Mouse (Mus musculus): Measurements from ENCODE around the gene Snx1.

Snx1 gene

DNA sequence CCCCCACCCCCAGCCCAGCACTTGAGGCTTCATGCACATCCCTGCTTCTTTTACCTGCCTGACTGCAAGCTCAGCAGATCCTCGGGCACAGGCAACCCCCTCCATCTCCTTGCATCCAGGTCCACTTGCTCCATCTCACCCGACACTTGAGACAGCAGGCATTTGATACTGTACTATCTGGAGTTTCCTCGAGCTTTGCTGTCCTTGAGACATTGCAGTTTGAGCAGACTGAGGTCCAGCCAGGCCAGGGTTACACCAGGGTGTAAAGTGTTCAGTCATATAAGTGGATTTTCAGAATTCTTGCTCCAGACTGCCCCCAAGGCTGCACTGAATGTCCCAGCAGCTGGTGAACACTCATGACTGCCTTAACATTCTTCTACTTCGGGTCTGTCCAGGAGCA is 84.1 kb downstream of the Snx1 start:
- DNase-seq = no peak

DNA sequence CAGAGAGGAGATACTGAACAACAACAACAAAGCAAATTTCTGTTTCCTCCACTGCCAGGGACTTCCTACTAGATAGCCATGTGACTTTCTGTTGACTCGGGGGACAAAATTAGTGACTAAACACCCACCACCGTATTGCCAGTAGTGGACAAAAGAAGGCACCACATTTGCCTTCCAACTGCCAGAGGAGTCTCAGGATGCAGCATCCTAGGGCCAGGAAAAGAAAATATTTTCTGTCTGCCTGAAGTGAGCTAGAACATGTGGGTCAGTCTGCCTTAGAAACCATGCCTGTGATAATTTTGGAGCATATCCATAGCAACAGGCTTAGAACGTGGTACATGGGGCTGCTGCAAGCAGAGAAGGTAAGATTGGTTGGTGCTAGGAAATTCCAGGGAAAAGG is 85.6 kb downstream of the Snx1 start:
- DNase-seq = no peak

DNA sequence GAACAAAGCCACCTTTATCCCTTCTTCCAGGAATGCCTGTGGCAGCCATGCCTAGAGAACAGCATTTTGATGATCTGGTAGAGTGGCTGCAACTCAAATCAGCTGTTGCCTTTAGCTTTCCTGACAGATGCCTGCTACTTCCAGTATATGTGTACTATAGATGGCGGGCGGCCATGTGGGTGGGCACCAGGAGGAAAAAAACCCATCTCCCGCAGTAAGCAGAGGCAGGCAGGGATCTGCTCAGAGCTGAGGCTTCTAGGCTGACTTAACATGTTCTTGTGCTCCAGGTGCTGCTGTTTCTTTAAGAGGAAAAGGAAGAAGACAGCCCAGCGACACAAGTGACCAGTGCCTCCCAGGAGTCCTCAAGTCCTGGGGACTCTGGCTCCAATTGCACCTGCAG is 87.1 kb downstream of the Snx1 start:
- DNase-seq = no peak

DNA sequence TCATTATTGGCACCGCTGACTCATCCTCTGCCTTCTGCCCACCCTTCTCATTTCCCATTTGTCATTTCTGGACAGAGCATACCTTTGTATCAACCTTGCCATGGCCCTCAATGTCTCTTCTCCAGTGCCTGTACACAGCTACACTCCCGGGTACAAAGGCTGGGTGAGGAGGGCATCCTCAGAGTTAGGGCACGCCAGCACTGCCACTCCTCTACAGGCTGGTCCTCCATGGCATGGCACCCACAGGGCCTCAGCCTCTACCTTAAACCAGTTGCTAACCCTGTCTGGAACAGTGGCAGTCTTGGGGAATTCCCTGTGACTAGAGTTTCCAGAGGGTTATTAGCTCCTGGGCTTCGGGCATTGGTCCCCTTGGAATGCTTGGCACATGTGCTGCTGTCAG is 87.8 kb downstream of the Snx1 start:
- DNase-seq = no peak
